34 mouse cellular contexts compared by ENCODE assay signal in the genomic region with DNA sequence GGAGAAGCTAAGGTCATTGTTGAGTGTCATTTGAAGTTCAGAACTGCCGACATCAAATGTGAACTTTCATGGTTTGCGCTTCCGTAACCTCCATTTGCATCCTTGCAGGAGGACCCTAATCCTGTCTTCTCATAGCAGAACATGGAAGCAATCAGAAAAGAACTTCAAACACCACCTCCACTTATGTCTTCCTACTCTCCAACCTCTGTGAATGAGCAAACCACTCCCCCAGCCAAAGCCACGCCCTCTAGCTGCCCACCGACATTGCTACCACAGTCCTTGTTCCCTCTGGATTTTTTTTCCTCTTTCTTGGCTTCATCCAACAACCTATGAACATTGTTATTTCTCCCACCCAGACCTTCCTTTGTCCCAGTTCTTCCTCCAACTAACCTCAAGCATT.
"Had no signal": no experiment of that assay in that cellular context is flagged by ENCODE, and none has a peak within 500 bp of the region (broad histone marks: within the 10 kb centered on the region; RNA-seq: fewer than 3 reads in every experiment).

No protein-coding gene starts in this region.

- H3K4me3 ChIP-seq: heart, embryonic 10.5 days; heart, embryonic 12.5 days; heart, embryonic 13.5 days; heart, embryonic 15.5 days; hindbrain, embryonic 10.5 days; hindbrain, embryonic 12.5 days; hindbrain, embryonic 13.5 days; hindbrain, embryonic 15.5 days; intestine, embryonic 15.5 days; kidney, embryonic 15.5 days; layer of hippocampus, adult 2 months had no signal

- H3K9me3 ChIP-seq: heart, embryonic 10.5 days; heart, embryonic 12.5 days; heart, embryonic 13.5 days; heart, embryonic 15.5 days; hindbrain, embryonic 10.5 days; hindbrain, embryonic 12.5 days; hindbrain, embryonic 13.5 days; hindbrain, embryonic 15.5 days; intestine, embryonic 15.5 days; kidney, embryonic 15.5 days had no signal

- DNase-seq: heart, postnatal 10 days; heart, postnatal 14 days; heart, postnatal 36 days; heart, postnatal 4 days; kidney, adult 11 months; kidney, adult 2 months; kidney, adult 8-10 months; kidney, adult 9 months; kidney, postnatal 10 days; kidney, postnatal 14 days; kidney, postnatal 25 days; kidney, postnatal 36 days; kidney, postnatal 4 days; layer of hippocampus, adult 9-11 months; layer of hippocampus, postnatal 36 days had no signal

- H3K27ac ChIP-seq: heart, embryonic 10.5 days; heart, embryonic 13.5 days; heart, embryonic 15.5 days; hindbrain, embryonic 10.5 days; hindbrain, embryonic 12.5 days; hindbrain, embryonic 13.5 days; hindbrain, embryonic 14.5 days; hindbrain, embryonic 15.5 days; hindbrain, postnatal 0 days; intestine, embryonic 15.5 days; kidney, embryonic 15.5 days; kidney, postnatal 0 days; layer of hippocampus, adult 2 months had no signal

- H3K36me3 ChIP-seq: heart, embryonic 10.5 days; heart, embryonic 12.5 days; heart, embryonic 13.5 days; heart, embryonic 15.5 days; hindbrain, embryonic 10.5 days; hindbrain, embryonic 12.5 days; hindbrain, embryonic 13.5 days; hindbrain, embryonic 15.5 days; intestine, embryonic 15.5 days; kidney, embryonic 15.5 days had no signal

- H3K9ac ChIP-seq: heart, embryonic 12.5 days; heart, embryonic 13.5 days; heart, embryonic 15.5 days; hindbrain, embryonic 12.5 days; hindbrain, embryonic 13.5 days; hindbrain, embryonic 14.5 days; hindbrain, embryonic 15.5 days; intestine, embryonic 15.5 days; kidney, embryonic 15.5 days had no signal

- H3K27me3 ChIP-seq: heart, embryonic 12.5 days; heart, embryonic 13.5 days; heart, embryonic 15.5 days; hindbrain, embryonic 13.5 days; hindbrain, embryonic 15.5 days; intestine, embryonic 15.5 days; kidney, embryonic 15.5 days had no signal

- H3K4me2 ChIP-seq: heart, embryonic 11.5 days; heart, embryonic 12.5 days; heart, embryonic 13.5 days; heart, embryonic 15.5 days; hindbrain, embryonic 12.5 days; hindbrain, embryonic 13.5 days; hindbrain, embryonic 14.5 days; hindbrain, embryonic 15.5 days; intestine, embryonic 15.5 days; kidney, embryonic 15.5 days had no signal

- ATAC-seq: hindbrain, embryonic 16.5 days; hindbrain, postnatal 0 days; inflammation-experienced regulatory T-cells, adult 6 months; intestine, embryonic 15.5 days; intestine, embryonic 16.5 days; intestine, postnatal 0 days had no signal
